Mouse (Mus musculus): ENCODE data around the gene Mtln. TPM values are rescaled to one million over a fixed set of nuclear protein-coding genes. Genes with fewer than 3 reads are reported as not detected.
A peak's percentile ranks its signal among the peaks of the same experiment; 100 is the strongest.

The Mtln gene
- 26.5 and 30.3 TPM in 2 replicates for polyA plus RNA-seq (2016; fragmentation: Nextera tagmentation; extraction: Ambion mirVana)

GRCm38 (mm10) chr2:127791919-127792603, at the start of gene Mtln:
Mtln (minus strand) TSS chr2:127792488.
- peak; percentile 89 for DNase-seq (ENCODE audit: low spot score)
- Histone ChIP-seq H3K4me3 (peak within 1 kb of the TSS; percentile 74), H3K36me3 (no peaks in the 10 kb centered on the region), H3K27me3 (ENCODE audit: low read depth, poor library complexity, severe bottlenecking) (no peaks in the 10 kb centered on the region), H3K9me3 (replicated peaks) (no peaks in the 10 kb centered on the region), H3K27ac (replicated peaks) (peak within 1 kb of the TSS; percentile 96), H3K4me1 (peaks cover 38% of the 10 kb centered on the region)
- under 1% methylated on average over 37 of the region's 37 CpGs for WGBS

- H3K4me1 ChIP-seq, result peaks cover 11% of the 10 kb centered on the region
- H3K36me3 ChIP-seq, result no peaks in the 10 kb centered on the region
- peaks cover 57% of the 10 kb centered on the region for H3K27me3 ChIP-seq (ENCODE audit: low read depth, poor library complexity, severe bottlenecking)
- H3K4me3 ChIP-seq, result no peak overlapping the region
- DNase-seq (ENCODE audit: low spot score), result no peak
- no peak overlapping the region for H3K27ac ChIP-seq (replicated peaks)
- 98% methylated on average over 1 of the region's 1 CpGs for WGBS
- H3K9me3 ChIP-seq (replicated peaks), result no peaks in the 10 kb centered on the region
Measured at GRCm38 (mm10) chr2:127841402-127841801, 49.1 kb upstream of the Mtln start.

GRCm38 (mm10) chr2:127839425-127839824, 47.1 kb upstream of the Mtln start:
- no peak for DNase-seq (ENCODE audit: low spot score)
- 11% methylated on average over 11 of the region's 11 CpGs for WGBS
- 0 out of 2 replicates have a peak overlapping the region, but pooled peaks have one; percentile 7 for H3K4me3 ChIP-seq
- H3K9me3 ChIP-seq (replicated peaks), result no peaks in the 10 kb centered on the region
- H3K27ac ChIP-seq (replicated peaks), result no peak overlapping the region
- no peaks in the 10 kb centered on the region for H3K36me3 ChIP-seq
- peaks cover 11% of the 10 kb centered on the region for H3K4me1 ChIP-seq
- peaks cover 57% of the 10 kb centered on the region for H3K27me3 ChIP-seq (ENCODE audit: low read depth, poor library complexity, severe bottlenecking)

DNA sequence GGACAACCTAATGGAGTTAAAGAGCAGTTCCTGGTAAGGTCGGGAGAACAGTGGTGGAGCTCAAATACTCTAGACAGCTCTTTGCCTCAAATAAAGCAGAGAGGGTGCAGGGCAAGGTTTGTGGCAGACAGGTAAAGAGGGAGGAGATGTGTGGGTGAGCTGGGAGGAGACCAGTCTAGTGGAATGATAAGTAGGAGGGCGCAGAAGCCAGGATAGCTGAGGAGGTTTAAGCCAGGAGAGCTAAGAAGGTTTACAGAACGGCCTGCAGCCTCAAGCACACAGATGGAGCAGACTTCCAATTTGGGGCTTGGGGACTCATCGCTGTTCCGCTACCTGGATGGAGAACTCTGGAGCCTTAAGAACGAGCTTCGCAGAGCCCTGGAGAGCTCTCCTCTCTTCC, 46.3 kb upstream of the Mtln start, which contains the start of gene Acoxl:
Acoxl (plus strand) TSS at position 301 of the 400 bp plus-strand sequence.
- WGBS, result 70% methylated on average over 7 of the region's 7 CpGs
- Histone ChIP-seq H3K4me1 (peaks cover 11% of the 10 kb centered on the region), H3K9me3 (replicated peaks) (no peaks in the 10 kb centered on the region), H3K36me3 (no peaks in the 10 kb centered on the region), H3K27me3 (ENCODE audit: low read depth, poor library complexity, severe bottlenecking) (peaks cover 57% of the 10 kb centered on the region), H3K4me3 (0 out of 2 replicates have a peak within 1 kb of the TSS, but pooled peaks have one; percentile 7), H3K27ac (replicated peaks) (no peak within 1 kb of the TSS)
- no peak for DNase-seq (ENCODE audit: low spot score)

DNA sequence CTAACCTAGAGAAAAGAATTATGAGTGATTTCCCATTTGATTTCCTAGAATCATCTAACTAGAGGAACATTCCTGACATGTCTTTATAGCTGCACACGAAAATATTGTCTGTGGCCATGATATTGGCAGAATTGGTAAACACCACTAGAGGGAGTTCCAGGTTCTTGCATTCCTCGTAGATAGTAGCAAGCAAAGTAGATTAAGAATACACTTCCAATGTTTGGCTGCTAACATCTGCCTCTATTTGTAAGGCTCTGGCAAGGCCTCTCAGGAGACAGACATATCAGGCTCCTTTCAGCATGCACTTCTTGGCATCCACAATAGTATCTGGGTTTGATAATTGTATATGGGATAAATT, 40.5 kb upstream of the Mtln start:
- 20% methylated on average over 2 of the region's 2 CpGs for WGBS
- Histone ChIP-seq H3K4me3 (no peak overlapping the region), H3K27ac (replicated peaks) (no peak overlapping the region), H3K9me3 (replicated peaks) (no peaks in the 10 kb centered on the region), H3K27me3 (ENCODE audit: low read depth, poor library complexity, severe bottlenecking) (peaks cover 10% of the 10 kb centered on the region), H3K36me3 (peaks cover 18% of the 10 kb centered on the region), H3K4me1 (peaks cover 20% of the 10 kb centered on the region)
- no peak for DNase-seq (ENCODE audit: low spot score)

DNA sequence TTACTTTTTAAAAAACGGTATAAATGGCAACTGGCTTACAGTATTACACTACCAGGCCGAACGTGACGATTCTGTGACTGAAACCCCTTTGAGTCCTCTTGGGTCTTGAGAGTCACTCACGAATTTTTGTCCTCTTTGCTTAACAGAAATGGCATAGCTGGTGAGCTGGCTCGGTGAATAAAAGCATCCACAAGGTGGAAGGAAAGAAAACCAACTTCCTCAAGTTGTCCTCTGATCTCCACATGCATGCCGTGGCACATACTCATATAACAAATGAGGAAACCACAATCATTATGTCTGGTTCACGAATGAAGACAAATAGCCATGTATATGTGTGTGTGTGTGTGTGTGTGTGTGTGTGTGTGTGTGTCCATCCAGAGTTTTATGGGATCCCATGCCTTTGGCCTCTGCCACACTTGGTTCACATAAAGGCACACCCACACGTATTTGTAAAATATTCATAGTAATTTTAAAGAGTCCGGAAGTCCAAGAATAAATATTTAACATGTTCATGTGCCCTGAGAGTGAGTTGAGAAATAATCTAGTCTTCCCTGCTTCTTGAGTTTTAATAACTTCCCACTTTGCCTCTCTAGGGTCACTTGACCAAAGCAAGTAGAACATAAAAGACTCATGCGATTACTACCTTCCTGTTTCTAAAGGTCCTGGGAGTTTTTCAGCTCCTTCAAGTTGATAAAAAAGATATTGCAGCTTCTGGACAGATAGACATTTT, 40.0 kb upstream of the Mtln start:
- Histone ChIP-seq H3K27me3 (ENCODE audit: low read depth, poor library complexity, severe bottlenecking) (peaks cover 5% of the 10 kb centered on the region), H3K4me1 (peaks cover 20% of the 10 kb centered on the region), H3K9me3 (replicated peaks) (no peaks in the 10 kb centered on the region), H3K36me3 (peaks cover 24% of the 10 kb centered on the region), H3K4me3 (peak overlapping the region; percentile 86), H3K27ac (replicated peaks) (peak overlapping the region; percentile 87)
- no peak for DNase-seq (ENCODE audit: low spot score)
- WGBS, result 45% methylated on average over 11 of the region's 11 CpGs

DNA sequence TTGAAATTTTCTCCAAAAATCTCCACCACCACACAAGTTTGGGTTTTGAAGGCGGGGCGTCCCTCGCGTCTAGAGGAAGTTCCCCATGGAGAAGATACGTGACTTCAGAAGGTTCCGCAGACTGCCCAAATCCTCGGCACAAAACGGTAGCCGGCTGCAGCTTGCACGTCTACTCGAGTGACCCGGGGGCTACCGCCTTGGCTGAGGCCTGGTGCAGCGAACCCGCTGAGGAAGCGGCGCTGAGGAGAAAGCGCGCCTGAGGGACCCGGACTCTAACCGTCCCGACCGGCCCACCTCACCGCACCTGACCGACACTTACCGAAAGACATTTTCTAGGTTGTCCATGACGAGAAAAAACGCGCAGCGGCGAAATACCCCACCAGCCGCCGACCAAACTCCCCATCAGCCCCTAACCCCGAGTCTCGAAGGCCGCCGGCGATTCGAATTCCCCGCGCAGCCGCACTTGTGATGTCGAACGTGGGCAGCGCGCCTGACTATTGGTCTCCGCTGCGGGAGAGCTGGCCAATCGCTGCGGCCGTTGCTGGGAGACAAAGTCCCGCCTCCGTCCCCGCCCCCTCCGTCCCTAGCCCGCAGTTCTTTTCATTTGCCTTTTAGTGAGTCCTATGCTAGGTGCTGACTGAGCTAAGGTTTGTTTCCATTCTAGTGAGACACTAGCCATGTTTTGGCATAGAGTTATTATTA, 39.3 kb upstream of the Mtln start, which contains the start of gene Bub1:
Bub1 (minus strand) TSS at position 465 of the 702 bp plus-strand sequence.
- Histone ChIP-seq H3K36me3 (peaks cover 31% of the 10 kb centered on the region), H3K27ac (replicated peaks) (peak within 1 kb of the TSS; percentile 87), H3K9me3 (replicated peaks) (no peaks in the 10 kb centered on the region), H3K4me3 (peak within 1 kb of the TSS; percentile 86), H3K4me1 (peaks cover 20% of the 10 kb centered on the region), H3K27me3 (ENCODE audit: low read depth, poor library complexity, severe bottlenecking) (no peaks in the 10 kb centered on the region)
- WGBS, result under 1% methylated on average over 56 of the region's 56 CpGs
- DNase-seq (ENCODE audit: low spot score), result peak; percentile 96

DNA sequence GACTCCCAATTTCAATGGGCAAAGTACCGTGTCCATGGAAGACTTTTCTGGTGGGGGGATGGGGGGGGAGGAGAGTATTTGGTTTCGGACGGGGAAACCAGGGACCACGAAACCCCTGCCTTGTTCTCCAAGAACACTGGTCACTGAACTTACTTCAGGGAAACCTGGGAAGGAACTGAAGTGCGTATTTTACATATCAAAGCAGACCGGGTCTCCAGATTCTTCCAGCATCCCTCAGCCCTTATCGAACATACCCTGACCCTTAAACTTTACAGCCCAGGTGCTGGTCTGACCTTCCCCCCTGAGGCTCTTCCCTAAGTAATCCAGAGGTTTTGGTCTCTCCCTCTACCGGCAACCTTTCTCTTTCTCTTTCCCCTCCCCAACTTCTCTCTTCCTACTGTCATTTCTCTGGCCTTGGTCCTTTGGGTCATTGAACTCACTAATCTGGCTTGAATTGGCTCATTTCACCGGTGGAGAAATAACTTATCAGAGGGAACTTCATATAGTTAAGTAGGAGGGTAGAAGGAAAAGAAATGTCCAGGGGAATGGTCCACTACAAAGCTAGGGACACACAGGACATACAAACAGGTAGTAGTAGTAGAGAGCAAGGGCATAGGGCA, 2.5 kb downstream of the Mtln start:
- WGBS, result 24% methylated on average over 9 of the region's 9 CpGs
- peak overlapping the region; percentile 75 for H3K4me3 ChIP-seq
- no peaks in the 10 kb centered on the region for H3K27me3 ChIP-seq (ENCODE audit: low read depth, poor library complexity, severe bottlenecking)
- DNase-seq (ENCODE audit: low spot score), result no peak
- H3K9me3 ChIP-seq (replicated peaks), result no peaks in the 10 kb centered on the region
- peak overlapping the region; percentile 93; the same call in 1 of the 2 replicates for H3K27ac ChIP-seq (replicated peaks)
- peaks cover 38% of the 10 kb centered on the region for H3K4me1 ChIP-seq
- H3K36me3 ChIP-seq, result no peaks in the 10 kb centered on the region

- Histone ChIP-seq H3K4me3 (peak overlapping the region; percentile 75), H3K36me3 (no peaks in the 10 kb centered on the region), H3K27me3 (ENCODE audit: low read depth, poor library complexity, severe bottlenecking) (no peaks in the 10 kb centered on the region), H3K4me1 (peaks cover 38% of the 10 kb centered on the region), H3K9me3 (replicated peaks) (no peaks in the 10 kb centered on the region), H3K27ac (replicated peaks) (peak overlapping the region; percentile 93)
- peak; percentile 35 for DNase-seq (ENCODE audit: low spot score)
- 8% methylated on average over 11 of the region's 11 CpGs for WGBS
Measured at GRCm38 (mm10) chr2:127789138-127789537, 3.1 kb downstream of the Mtln start.

DNA sequence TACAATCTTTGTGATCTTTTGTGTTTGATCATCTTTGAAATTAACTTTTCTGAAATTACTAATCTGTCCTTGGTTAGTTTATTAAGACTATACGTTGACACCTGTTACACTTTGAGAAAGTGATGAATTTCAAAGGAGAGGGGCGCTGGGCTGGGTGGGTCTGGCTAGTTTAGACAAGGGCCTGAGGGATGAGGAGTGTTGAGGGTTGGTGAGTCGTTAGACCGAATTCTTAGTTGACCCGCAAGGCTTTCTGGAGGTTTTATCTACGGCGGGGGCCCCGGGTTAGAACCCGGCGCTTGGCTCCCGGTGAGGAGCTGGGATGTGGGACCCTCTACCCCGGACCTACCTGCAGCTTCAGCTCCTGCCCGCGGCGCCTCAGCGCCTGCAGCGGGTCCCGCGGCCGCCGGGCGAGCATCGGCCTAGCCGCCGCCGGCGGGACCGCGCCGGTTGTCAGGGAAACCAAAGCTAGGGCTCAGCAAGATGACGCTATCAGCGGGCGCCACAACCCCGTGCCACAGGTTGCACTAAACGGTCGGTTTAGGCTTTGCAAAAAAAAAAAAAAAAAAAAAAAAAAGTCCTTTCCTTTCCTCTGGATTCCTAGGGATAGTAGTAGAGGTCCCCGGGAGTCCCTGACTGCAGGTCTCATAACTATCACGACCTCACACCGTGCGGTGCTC, 3.7 kb downstream of the Mtln start, which contains the start of gene Nphp1:
Nphp1 (minus strand) TSS at position 458 of the 677 bp plus-strand sequence.
- DNase-seq (ENCODE audit: low spot score), result peak; percentile 87

DNA sequence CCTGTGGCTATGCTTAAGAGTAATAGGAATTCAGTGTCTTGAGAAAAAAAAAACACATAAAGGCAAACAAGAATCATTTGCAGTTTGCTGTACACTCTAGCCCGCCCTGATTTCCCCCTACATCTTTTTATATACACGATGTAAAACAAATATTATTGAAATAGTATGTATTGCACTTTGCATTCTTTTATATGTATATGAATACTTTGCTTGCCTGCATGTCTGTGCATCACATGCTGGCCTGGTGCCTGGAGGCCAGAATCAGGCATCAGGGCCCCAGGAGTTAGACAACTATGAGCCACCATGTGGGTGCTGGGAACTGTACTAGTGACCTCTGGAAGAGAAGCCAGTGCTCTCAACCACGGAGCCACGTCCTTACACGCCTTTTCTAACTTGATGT, 5.1 kb downstream of the Mtln start:
- H3K27me3 ChIP-seq (ENCODE audit: low read depth, poor library complexity, severe bottlenecking), result no peaks in the 10 kb centered on the region
- peaks cover 38% of the 10 kb centered on the region for H3K4me1 ChIP-seq
- no peak for DNase-seq (ENCODE audit: low spot score)
- H3K9me3 ChIP-seq (replicated peaks), result no peaks in the 10 kb centered on the region
- no peak overlapping the region for H3K4me3 ChIP-seq
- no peak overlapping the region for H3K27ac ChIP-seq (replicated peaks)
- no peaks in the 10 kb centered on the region for H3K36me3 ChIP-seq
- 92% methylated on average over 5 of the region's 5 CpGs for WGBS

More for the DNA sequence above, 3.7 kb downstream of the Mtln start, which contains the start of gene Nphp1:
- under 1% methylated on average over 40 of the region's 40 CpGs for WGBS
- H3K4me1 ChIP-seq, result peaks cover 38% of the 10 kb centered on the region
- peak within 1 kb of the TSS; percentile 75 for H3K4me3 ChIP-seq
- H3K27ac ChIP-seq (replicated peaks), result peak within 1 kb of the TSS; percentile 93
- no peaks in the 10 kb centered on the region for H3K9me3 ChIP-seq (replicated peaks)
- H3K36me3 ChIP-seq, result no peaks in the 10 kb centered on the region
- H3K27me3 ChIP-seq (ENCODE audit: low read depth, poor library complexity, severe bottlenecking), result no peaks in the 10 kb centered on the region

- WGBS, result 89% methylated on average over 5 of the region's 5 CpGs
- no peaks in the 10 kb centered on the region for H3K9me3 ChIP-seq (replicated peaks)
- DNase-seq (ENCODE audit: low spot score), result no peak
Measured at GRCm38 (mm10) chr2:127778451-127778850, 13.8 kb downstream of the Mtln start.

More at GRCm38 (mm10) chr2:127778451-127778850, 13.8 kb downstream of the Mtln start:
- peaks cover 51% of the 10 kb centered on the region for H3K36me3 ChIP-seq
- peaks cover 17% of the 10 kb centered on the region for H3K4me1 ChIP-seq
- no peak overlapping the region for H3K4me3 ChIP-seq
- no peaks in the 10 kb centered on the region for H3K27me3 ChIP-seq (ENCODE audit: low read depth, poor library complexity, severe bottlenecking)
- H3K27ac ChIP-seq (replicated peaks), result no peak overlapping the region
